Mouse (Mus musculus): ENCODE measurements at regions not wholly inside any gene's neighbourhood (a gene's known extent, or its start where the extent isn't known, plus 50 kb on each side); places are given as distances from the start of the nearest gene placed in this dataset.

- DNase-seq (ENCODE audit: low spot score), result peak; percentile 55
Measured at GRCm38 (mm10) chr2:148622216-148622615, 50.2 kb upstream of the Nxt1 start.

DNA sequence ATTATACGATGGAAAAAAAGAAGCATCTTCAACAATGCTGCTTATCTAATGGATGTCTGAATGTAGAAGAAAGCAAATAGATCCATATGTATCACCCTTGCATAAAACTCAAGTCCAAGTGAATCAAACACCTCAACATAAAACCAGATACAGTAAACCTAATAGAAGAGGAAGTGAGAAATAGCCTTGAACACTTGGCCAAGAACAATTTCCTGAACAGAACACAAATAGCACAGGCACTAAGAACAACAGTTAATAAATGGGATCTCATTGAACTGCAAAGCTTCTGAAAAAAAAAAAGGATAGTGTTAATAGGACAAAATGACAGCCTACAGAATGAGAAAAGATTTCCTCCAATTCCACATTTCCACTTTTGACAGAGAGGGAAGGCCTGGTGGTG lies 60.5 kb upstream of the Nxt1 start:
- no peak for DNase-seq (ENCODE audit: low spot score)

- no peak for DNase-seq (ENCODE audit: low spot score)
Measured at GRCm38 (mm10) chr2:148605425-148605930, 66.9 kb upstream of the Nxt1 start.

DNA sequence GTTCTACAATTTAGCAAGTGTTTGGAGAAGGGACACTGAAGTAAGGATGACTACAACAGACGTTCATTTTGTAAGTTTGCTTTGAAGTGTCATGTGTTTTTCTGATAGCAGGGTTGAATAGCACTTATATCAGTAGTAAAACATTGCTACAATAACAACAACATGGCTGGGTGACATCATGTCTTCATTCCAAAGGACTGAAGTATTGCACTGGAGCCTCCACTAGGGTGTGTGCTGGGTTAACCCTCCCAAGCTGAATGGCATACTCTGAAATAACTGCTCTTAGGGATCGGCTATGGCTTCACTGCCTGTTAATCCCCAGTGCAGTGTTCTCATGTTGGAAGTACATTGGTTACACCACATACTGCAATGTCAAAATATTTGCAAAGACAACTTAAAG lies 68.5 kb upstream of the Nxt1 start:
- peak; percentile 35 for DNase-seq (ENCODE audit: low spot score)

DNA sequence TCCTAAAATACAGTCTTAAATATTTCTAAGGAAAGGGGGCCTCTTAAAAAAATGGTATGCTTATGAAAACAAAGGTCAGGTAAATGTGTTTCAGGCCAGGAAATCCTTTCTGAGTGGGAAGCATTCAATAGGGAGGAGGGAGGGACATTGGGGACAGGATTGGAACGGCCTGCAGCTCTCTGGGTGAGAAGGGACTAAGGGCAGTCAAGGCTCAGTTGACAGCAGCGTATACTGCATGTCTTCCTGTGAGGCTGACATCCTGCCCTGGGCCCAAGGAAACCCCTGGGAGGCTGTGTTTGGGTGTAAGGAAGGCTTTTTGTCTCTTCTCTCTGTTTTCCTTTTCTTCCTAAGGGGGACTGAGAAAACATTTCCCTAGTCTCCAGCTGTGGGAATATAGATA lies 69.1 kb upstream of the Nxt1 start:
- DNase-seq (ENCODE audit: low spot score), result no peak

- no peak for DNase-seq (ENCODE audit: low spot score)
Measured at GRCm38 (mm10) chr2:148599498-148599897, 72.9 kb upstream of the Nxt1 start.

GRCm38 (mm10) chr2:148596966-148597365 lies 75.4 kb upstream of the Nxt1 start:
- no peak for DNase-seq (ENCODE audit: low spot score)

- no peak for DNase-seq (ENCODE audit: low spot score)
Measured at GRCm38 (mm10) chr2:148585721-148586335, 86.6 kb upstream of the Nxt1 start.

GRCm38 (mm10) chr2:148582208-148582607 lies 90.2 kb upstream of the Nxt1 start:
- no peak for DNase-seq (ENCODE audit: low spot score)

DNA sequence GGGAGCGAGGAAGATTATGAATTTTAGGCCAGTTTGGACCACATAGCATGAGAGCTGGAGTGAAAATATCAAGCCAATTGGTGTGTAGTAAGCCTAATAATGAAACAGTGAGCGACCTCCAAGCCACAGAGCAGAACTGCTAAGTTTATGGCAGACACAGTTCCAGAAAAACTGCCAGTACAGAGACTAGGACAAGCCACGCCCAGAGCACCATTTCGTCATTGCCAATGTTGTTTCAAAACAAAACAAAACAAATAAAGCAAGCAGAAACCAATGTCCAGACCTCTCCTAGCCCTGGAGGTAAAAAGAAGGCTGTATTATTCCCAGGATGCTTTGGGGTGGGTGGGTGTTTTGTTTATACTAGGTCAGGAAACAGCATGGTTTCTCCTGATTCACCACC lies 90.7 kb upstream of the Nxt1 start:
- DNase-seq (ENCODE audit: low spot score), result no peak

GRCm38 (mm10) chr2:148580286-148580966 lies 92.0 kb upstream of the Nxt1 start:
- DNase-seq (ENCODE audit: low spot score), result peak; percentile 35

DNA sequence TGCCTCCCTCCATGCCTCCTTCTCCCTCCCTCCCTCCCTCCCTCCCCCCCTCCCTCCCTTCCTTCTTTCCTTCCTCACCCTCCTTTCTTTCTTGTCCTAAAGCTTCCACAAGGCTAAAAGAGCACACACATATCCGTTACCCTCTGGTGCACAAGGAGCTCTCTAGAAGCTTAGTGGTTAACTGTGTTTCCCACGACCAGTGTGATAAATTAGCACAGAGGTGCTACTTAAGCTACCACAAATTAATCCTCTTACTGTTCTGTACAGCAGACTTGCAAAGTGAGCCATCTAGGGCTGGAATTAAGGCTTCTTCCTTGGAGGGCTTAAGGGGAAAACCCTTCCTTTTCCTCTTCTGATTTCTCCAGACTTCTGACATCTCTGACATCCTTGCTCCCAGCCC lies 92.8 kb upstream of the Nxt1 start:
- DNase-seq (ENCODE audit: low spot score), result no peak

GRCm38 (mm10) chr2:148579027-148579426 lies 93.4 kb upstream of the Nxt1 start:
- no peak for DNase-seq (ENCODE audit: low spot score)

DNA sequence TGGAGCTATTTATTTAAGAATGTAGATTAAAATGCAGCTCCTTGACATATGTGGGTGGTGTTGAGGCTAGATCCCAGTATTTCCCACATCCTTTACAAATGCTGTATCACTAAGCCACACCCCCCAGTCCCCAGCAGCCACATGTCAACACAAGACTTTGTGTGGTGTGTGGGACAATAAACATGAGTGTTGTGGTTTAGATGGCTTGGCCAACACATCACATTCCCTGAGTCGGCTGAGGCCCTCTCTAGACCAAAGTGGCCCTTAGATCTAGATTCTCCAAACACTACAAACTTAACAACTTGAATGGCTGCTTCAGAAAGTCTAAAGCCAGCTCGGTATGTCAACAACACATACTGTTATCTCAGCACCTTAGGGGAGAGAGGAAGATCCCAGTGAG lies 94.2 kb upstream of the Nxt1 start:
- no peak for DNase-seq (ENCODE audit: low spot score)

GRCm38 (mm10) chr2:148575433-148575832 lies 97.0 kb upstream of the Nxt1 start:
- no peak for DNase-seq (ENCODE audit: low spot score)

- DNase-seq (ENCODE audit: low spot score), result peak; percentile 72
Measured at GRCm38 (mm10) chr2:148572165-148572564, 100.2 kb upstream of the Nxt1 start.

DNA sequence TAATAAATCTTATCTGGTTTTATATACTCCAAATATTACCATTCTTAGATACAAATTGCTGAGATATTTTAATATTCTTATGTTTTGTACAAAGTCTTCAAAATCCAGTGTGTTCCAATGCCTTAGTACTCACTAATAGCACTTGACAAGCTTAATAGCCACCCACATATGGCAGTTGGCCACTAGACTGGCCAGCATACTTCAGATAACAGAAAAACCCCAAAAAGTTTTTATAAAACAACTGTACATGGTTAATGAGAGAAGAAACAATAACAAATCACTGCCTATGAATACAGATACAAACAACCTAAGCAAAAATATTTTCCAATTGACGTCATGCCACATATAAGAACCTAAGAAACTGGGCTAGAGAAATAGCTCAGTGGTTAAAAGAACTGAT lies 100.8 kb upstream of the Nxt1 start:
- DNase-seq (ENCODE audit: low spot score), result no peak

- no peak for DNase-seq (ENCODE audit: low spot score)
Measured at GRCm38 (mm10) chr2:148571018-148571417, 101.4 kb upstream of the Nxt1 start.

GRCm38 (mm10) chr2:148567930-148568481 lies 104.4 kb upstream of the Nxt1 start:
- peak; percentile 47 for DNase-seq (ENCODE audit: low spot score)

- no peak for DNase-seq (ENCODE audit: low spot score)
Measured at GRCm38 (mm10) chr2:148563390-148563789, 109.0 kb upstream of the Nxt1 start.

DNA sequence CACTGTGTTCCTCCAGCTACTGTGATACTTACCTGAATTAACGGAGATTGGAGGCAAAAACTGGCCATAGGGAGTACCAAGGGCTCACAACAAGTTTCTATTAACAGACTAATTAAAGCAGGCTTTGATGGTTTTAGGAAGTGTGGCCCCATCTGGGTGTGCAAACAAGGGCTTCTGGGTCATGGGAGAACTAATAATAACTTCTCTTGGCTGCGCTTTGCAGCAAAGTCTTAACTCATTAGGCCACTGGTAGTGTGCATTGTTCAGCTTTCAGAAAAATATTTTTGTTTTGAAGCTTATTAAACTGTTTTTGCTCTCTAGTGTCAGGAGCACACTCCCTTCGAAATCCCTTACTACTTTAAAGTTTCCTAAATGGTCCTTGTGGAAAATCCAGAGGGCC lies 110.4 kb upstream of the Nxt1 start:
- DNase-seq (ENCODE audit: low spot score), result peak; percentile 31

DNA sequence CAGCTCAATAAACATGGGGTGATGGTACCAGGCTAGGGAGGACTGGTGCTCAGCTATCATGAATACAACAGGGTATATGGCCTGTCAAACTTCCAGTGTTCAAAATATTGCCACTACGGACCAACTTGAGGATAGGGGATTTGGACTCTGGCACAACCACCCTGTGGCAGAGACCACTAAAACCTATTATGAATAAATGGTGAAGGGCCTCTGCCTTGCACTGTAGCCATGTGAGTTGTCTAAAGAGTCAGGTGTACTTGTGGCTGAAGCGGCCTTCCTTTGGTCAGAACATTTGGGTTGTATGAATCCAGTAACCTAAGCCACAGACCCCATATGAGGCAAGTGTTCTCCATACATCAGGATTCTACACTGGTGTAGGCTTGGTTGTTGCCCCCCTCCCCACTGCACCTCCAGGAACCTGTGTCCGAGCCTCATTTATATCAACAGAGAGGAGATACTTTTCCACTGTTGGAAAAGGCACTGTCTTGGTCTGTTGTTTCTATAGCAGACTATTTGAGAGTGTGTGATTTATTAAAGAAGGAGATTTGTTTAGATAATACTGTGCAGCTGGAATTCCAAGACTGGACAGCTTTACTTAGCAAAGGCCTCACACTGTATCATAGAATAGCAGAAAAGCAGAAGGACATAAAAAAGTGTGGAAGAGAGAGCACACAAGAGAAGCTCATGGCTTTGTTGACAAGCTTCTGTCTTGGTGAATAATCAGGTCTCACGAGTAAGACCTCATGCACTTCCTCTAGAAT lies 112.2 kb upstream of the Nxt1 start:
- DNase-seq (ENCODE audit: low spot score), result no peak
